Mouse (Mus musculus) liver, adult 2 months (tissue): ENCODE measurements around the gene Ltb4r2.

Experiments used
- CTCF ChIP-seq: fragments of 200-500 bp; IDR thresholded peaks from 2 replicates; pipeline ENCODE4 v1.5.1; 2011; ENCODE audit warnings: low read depth, low read length, control low read depth
- POLR2A ChIP-seq: fragments of 200-500 bp; IDR thresholded peaks from 2 replicates; pipeline ENCODE4 v1.6.1; 2011; ENCODE audit warnings: low read length, control low read depth; ENCODE audit not compliant: insufficient read depth; ENCODE audit errors: extremely low read depth

DNA sequence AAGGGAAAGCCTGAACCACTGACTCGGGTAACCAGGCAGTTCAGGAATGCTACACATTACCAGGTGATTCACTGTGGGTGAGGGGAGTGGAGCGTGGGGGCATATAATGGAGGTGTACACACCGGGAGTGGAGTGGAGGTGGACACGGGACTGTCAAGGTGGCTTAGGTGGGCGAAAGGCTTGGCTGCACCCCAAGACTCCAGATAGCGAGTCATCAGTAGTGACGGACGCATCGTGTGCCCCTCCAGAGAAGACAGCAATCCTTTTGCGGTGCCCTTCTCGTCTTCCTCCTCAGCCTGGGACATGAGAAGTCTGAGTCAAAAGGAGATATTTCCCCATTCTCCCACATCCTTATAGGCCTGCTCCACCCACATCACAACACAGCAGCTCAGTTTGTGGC is 16.6 kb downstream of the Ltb4r2 start:
- TF ChIP-seq CTCF (no peak), POLR2A (no peak)
